Mouse (Mus musculus) frontal cortex, postnatal 36 days (tissue): ENCODE measurements at regions not wholly inside any gene's neighbourhood (a gene's known extent, or its start where the extent isn't known, plus 50 kb on each side); places are given as distances from the start of the nearest gene placed in this dataset.

ENCODE experiments used
- DNase-seq, 2 experiments: peaks; one replicate each; pipeline ENCODE4 v3.0.0; 2022; ENCODE audit warnings: low spot score in 2 of 2

DNA sequence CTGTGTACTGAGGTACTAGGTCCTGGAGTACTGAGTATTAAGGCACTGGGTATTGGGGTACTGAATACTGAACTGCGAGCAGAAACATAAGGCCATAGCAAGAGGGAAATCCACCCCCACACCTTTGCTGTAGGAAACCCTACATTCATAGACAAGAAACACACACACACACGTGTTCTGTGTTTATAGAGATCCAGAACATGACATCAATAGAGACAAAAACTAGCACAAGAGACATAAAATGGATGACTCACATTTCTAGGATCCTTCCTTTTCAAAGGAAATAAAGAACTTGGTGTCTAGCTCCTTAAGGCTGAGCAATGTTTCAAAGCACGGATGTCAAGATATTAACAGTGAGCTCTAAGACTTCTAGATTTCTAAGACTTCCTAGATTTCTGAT lies 49.9 kb upstream of the Nepro start:
- no peak for DNase-seq

DNA sequence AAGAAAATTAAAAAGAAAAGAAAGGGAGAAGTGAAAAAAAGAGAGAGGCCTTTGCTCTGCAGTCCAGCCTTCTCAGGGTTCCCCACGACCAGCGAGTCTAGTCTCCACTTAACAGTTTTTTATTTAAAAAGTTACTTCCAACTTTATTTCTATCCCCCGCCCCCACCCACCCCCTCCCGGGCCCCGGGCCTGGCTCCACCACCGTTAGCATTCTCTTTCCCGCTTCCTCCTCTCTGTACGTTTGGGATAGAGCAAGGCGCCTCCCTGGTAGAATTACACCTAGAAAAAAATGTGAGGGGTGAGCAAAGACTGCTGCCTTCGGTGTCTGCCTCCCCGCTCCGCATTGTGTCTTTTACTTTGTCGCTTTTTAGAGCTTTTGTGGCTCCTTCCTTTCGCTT lies 51.7 kb upstream of the Nepro start:
- no peak for DNase-seq

DNA sequence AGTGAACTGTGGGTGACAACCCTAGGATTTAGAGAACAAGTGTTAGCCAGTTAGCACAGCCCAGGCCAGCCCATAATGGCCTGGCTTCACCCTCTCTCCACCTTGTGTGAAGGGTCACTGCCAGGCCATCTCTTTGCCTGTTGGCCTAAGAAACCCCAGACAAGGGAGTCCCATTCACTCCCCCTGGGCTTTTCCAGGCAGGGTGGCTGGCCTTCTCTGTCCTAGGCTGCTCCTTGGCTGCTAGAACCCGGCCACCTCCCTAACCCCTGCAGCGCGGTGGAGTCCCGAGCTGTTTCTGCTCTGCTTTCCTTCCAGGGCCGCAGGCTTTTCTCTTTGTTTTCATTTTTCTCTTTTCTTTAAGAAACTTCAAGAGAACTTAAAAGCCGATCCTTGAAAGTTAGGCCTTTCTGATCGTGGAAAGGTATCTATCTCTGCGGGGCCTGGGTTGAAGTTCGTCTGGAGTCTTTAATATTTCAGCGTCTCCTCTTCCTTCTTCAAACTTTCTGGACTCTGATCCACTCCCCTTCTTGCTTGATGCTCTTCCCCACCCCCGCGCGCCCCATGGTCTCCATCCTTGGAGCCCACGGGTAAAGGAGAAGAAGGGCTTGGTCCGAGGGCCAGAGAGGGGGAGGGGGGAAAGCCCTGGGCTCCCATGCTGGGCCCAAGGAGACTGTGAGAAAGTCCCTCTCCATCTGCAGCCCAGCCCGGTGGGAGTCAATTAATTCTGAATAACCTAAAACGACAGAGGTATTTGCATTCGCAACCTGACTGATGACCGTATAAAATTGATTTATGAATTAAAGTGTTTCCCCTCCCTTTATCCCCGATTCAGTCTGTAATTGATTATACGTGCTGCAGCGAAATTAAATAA lies 52.3 kb upstream of the Nepro start:
- no peak for DNase-seq

DNA sequence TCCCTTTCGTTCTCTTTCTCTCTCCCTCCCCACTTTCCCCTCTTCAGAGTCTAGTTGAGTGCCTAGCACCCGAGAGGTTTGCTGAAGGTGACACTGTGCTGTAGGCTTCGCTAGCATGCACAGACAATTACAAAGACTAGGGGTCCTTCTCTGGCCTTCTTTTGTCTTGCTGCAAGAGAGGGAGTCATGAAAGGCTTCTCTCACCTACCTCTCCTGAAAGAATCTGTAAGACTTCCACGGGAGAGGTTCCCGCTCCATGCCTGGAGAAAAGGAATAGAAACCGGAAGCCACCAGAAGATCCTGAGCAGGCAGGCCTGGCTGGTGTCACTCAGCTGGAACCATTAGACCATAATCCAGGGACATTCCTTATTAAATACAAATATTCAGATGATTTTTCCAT lies 56.0 kb upstream of the Nepro start:
- DNase-seq: no peak

DNA sequence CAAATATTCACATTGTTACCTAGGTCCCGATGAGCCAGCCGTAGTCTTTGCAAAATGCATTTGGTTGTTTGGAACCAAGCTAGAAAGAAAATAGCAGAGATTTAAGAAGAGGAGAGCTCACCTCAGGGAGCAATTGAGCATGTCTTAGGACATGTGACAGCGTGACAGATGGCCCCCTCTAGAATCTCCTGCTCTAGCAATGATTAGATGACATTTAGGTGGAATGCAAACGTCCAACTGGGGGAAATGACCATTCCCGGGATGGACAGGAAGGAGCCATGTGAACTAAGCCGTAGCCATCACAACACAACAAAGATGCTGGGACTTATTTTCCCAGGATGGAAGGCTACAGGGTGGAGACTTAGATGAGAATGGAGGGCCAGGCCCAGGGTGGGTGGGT lies 57.0 kb upstream of the Nepro start:
- DNase-seq: no peak

DNA sequence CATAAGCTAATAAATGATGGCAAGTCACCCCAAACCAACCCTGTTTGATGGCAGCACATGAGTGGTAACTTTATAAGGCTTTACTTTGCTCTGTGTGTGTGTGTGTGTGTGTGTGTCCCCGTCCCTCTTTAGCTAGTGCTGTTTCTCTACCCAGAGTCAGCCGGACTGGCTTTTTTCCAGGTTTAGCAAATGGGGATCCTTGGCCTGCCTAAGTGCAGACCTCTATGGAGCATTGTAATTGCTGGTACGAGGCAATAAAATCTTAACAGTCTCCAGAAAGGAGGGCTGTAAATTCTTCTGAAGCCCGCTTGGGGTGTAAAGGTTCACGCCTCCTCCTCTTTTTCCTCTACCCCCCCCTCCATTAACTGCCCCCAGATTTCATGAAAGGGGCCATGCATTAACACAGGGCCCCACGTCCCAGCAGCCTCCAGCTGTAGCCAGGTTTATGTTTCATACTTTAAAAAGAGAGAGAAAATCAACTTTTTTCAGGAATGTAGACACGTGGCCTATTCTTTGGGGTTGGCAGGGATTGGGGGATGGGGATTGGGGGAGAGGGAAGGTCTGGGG lies 57.6 kb upstream of the Nepro start:
- DNase-seq: no peak

DNA sequence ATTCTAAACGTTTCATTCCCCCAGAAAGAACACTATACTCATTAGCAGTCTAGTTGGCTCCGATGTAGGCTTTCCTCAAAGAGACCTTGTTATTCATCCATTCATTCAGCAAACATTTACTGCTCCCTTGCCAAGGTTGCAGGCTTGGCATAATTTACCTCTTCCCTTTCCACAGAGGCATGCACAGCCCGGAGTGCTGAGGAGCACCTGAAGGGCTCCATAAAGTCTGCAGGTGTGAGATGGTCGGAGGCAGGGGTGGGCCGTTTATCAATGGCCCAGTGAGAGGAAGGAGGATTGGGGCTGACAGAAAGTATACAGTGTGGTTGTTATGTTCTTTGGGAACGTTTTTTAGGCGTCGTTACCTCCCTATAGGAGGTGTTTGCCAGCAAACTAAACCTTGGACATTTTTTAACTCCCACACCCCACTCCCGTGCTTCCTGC lies 58.6 kb upstream of the Nepro start:
- DNase-seq: no peak

DNA sequence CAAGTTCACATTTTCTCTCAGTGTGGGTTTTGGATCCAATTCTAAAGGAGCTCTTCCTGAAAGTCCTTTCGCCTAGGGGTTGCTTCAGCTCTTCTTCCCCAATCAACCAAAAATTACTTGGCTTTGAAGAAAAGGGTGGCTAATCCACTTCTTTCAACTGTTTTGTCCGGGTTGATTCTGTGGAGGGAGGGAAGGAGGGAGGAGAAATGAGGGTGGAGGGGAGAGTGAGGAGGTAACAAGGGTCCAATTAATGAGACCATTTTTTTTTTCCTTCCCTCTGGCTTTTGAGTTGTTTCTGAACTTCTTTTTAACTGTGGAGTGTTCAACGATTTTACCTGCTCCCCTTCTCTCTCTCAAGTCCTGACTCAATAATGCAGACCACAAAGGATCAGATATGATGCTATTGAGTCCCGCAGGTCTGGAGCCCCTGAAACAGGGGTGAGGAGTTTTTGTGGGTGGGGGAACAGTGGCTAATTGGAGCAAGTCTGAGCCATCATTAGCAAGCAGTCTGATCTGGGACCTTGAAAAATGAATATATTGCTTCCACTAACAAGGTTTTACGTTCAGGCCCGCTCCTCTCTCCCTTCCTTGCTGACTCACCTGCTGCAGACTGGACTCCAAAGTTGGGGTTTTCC lies 61.0 kb upstream of the Nepro start:
- no peak for DNase-seq

DNA sequence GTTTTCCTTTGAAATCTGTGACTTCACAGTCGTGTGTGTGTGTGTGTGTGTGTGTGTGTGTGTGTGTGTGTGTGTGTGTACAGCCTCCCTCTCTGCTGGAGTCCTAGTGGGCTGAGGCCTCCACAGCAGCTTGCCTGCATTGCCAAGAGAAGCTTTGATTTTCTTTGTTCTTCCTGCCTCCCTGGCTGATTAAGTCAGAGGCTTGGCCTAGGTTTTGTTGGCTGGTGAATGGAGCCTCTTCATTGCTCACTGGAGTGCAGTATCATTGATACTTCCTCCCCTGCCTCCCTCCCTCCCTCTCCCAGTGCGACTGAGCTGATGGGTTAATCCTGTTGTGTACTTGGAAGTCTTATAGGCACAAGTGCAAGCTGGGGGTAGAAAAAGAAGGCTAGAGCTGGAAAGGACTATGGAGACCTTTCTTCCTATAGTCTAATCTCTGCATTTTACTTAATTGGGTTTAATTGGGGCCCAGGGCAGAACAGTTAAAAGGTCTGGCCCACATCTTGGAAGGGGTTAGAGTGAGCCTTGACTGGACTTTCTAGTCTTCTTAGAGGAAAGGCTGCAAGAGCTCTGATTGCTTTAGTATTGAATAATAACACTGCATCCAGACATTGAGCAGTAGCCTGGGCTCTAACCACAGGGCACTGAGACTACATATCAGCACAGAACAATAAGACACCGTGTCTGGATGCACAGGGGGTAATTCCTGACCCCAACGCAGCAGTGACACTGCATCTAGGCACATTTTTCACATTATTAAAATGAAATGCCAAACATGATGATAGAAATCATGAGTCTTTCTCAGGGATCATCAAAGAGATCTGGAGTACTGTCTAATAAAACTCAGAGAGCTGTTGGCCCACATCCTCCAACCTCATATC lies 62.9 kb upstream of the Nepro start:
- DNase-seq: no peak

DNA sequence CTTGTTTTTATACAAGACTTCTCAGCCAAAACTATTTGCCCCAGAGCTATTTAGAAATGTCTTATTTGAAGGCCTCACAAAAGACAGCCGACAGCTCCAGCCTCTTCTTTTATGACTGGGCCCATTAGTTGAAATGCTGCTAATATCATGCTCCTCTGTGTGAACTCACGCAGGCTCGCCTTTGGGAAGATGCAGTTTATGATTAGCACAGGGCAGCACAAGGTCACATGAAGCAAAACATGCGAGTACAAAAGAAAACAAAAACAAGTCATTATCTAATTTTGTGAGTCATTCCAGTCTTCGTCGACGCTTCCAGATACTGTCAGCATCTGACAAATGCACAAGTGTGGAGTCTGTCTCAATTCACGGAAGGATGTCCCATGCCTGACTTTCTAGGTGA lies 65.8 kb upstream of the Nepro start:
- no peak for DNase-seq

DNA sequence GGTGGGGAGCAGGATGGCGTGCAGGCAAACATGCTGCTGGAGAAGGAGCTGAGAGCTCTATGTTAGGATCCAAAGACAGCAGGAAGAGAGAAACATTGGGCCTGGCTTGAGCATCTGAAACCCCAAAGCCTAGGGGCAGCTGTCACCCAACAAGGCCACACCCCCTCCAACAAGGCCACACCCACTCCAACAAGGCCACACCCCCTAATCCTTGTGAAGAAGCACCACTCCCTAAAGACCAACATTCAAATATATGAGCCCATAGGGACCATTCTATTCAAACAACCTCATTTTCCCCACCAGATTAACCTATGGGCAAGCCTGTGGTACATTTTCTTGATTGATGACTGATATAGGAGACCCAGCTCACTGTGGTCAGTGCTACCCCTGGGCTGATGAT lies 67.9 kb upstream of the Nepro start:
- DNase-seq: no peak

DNA sequence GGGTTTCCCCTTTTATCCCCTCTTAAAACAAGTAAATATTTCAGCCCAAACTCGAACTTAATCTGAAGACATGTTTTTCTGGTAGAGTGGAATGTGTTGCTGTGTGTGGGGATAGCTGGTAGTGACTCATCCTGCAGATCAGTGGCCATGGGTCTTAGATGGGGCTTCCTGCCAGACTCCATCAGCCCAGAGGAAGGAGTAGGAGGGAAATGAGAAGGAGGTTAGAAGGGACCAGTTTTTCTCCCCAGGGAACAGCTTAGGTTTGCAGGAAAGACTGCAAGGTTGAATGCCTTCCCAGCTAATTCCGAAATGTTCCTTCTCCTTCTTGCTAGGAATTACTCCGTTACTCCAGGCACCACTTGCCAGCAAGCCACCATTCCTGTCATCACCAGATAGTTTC lies 68.8 kb upstream of the Nepro start:
- DNase-seq: peak in 1 of 2 experiments; percentile 28

DNA sequence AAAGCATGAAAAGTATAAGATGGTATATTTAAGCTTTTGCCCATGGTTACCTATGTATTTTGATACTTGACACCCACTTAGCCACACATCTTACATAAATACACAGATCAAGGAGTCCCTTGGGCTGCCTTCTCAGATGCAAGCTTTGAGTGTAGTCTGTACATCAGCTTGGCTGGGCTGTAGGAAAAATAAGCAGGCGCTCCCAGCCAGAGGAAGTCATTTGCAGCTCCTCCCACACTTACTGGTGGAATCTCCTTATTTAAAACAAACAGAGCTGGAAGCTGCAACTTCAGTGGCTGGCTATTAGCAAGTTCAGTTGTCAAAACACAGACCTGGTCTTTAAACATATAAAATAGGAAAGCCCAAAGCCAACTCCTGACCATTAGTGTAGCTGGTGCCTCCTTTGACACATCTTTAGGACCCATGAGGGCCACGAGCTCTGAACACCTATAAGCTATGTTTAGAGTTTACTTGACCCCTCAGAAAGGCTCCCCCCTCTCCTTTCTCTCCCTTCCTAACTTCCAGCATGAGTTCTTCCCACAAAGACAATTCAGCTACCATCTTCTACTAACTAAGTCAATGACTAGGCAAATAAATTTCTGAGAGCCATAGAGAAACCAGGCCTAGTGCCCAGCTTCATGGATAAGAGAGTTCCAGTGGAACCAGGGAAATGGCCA lies 75.4 kb upstream of the Nepro start:
- no peak for DNase-seq

DNA sequence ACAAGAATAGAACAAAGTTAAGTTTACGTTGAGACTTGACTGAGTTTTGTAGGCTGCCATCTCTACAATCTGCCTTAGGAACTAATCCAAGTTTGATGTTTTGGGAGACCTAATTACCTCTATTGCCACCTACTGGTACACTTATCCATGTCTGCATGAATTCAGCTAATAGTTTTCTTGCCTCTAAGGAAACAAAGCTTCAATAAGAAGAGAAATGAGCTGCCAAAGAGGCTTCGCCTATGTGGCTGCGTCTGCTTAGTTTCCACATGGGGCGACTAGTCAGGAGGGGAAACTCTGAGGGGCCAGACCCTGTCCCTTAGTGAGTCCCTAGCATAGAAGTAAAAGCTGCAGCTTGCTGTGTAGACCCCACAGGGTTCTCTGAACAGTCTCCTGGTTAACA lies 80.1 kb upstream of the Nepro start:
- DNase-seq: peak in 1 of 2 experiments; percentile 24

DNA sequence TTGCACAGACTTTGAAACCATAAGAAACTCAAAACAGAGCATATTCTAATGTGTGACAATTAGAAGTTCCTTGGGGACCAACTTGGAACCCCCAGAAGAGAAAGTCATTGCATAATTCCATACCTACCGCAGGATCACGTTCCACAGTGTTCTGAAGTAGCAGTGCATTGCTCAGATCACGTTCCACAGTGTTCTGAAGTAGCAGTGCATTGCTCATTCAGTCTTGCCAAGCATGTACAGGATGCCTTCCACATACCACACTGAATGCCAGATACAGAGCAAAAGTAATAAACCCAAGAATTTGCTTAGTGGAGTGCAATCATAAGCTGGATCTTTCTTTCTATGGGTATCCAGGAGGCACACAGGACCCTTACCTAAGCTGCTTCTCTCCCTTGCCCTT lies 78.4 kb upstream of the Boc start:
- DNase-seq: no peak

DNA sequence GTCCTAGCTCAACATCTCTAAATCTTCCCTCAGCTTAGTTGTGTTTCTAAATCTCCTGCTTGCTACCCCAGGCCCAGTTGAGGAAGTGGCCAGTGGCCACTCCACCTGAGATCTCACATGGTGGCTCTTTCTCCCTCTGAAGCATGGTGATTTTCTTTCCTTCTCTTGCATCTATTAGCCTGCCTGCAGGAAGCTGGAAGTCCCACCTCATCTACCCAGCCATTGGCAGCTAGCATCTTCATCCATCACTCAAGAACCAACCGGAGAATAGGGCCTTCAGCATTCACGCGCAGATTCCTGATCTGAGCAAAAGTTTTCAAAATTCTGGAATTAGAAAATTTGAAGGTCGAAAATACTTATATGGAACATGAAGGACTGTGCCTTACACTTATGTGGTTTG lies 75.8 kb upstream of the Boc start:
- no peak for DNase-seq

DNA sequence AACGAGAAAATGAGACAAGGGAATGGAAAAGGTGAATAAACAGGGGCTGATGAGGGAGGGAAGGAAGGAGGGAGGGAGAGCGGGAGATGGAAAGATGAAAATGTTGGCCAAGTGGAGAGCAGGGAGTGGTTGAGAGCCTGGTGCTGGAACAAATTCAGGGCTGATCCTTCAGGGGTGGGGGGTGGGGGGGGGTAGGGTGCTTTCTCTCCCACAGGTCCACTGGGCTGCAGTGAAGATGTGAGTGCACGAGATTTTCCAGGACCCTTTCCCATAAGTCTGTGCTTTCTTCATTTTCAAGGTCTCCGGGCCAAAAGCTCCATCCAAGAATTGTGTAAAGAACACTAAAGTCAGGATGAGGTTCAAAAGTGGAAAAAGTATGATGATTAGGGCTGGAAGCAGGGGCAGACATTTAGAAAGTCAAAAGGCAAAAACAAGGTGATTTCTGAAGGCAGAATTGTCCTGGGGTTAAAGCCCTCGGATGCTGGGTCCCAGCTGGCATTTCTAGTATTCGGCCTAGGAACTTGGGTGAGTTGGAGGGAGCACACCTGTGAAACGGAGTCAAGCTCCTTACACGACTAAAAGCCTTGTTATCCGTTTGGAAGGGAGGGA lies 74.5 kb upstream of the Boc start:
- no peak for DNase-seq

DNA sequence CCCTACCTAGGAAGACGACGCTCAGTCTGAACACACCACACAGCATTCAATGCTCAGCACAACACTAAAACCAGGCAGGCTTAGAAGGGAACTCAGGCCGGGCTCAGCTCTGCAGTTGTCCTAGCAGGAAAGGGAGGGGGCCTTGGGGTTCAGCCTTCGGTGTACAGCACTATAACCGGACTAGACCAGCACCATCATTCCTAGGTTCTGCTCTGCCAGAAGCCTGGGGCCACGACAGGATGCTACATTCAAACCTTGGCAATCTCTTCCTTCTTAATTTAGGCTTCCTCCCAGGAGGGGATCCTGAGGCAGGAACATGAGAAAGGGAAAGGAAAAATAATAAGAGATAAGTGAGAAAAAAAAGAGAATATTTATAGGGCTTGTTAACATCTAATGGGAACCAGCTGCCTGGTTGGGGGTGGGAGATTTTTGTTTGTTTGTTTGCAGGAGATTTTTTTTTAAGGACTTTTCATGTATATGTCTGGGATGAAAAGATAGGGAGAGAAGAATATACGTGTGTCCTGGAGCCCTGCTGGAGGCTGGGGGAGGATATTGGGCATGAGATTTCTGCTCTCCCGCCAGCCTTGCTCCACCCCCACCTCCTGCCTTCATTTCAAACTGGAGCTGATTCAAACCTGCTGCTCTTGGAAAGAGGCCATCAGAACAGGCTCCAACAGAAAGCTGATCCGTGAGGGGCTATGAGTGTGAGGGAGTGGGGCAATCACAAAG lies 73.8 kb upstream of the Boc start:
- DNase-seq: peak; percentile 47 to 58

DNA sequence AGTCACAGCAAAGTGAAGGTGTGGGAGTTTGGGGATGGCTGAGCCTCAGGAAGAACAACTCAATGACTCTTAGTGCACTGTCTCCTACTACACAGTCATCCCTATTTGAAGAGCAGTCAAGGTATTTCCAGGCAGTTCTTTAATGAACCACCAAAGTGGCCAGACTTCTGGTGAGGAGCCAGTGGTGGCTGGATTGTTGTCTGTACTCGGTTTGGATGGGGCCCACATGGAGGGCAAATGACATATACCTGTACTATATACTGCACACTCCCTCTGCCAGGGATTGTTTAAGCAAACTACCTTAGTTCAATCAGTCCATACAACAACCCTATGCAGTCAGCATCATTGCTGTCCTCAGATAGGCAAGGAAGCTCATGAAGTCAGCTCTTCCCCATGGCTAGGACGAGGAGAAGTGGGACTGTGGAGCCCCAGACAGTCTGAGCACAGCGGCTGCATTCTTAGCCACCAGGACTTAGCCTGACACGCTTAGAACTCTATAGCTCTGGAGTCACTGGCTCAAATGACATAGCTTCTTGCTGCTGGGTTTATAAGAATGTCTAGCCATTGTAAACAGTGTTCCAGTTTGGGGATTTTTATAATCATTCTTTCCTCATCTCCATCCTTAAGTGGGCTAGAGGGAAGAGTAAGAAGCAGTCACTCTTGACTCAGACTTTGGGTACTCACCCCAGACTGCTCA lies 72.8 kb upstream of the Boc start:
- DNase-seq: no peak

DNA sequence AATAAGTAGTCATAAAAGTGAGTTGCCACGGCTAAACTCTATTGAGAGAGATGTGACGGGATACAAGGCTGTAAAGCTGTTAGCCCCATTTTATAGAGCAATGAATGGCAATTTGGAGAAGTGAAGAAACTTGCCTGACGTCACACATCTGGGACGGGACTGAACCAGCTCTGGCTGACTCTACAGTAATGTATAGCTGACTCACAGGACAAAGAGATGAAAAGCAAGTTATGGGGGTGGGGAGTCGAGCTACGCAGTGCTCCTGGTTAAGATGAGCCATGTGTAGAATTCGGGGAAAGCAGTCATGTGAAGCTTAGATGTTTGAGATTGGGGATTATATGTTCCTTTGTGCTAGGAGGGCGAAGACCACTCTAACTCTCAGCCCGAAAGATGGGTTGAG lies 72.2 kb upstream of the Boc start:
- no peak for DNase-seq
